Mouse (Mus musculus) brain, embryonic 14.5 days (tissue): Measurements from ENCODE around the gene Gdpd5.

Experiments
- CTCF ChIP-seq: fragments of 200-500 bp; IDR thresholded peaks from 2 replicates; pipeline ENCODE4 v1.5.1; 2012; ENCODE audit warnings: inconsistent platforms, mild to moderate bottlenecking, moderate library complexity, borderline replicate concordance; ENCODE audit not compliant: insufficient read depth, insufficient read length; ENCODE audit errors: extremely low read depth
- POLR2A ChIP-seq: fragments of 200-500 bp; IDR thresholded peaks from 2 replicates; pipeline ENCODE4 v1.6.1; 2012; ENCODE audit warnings: mild to moderate bottlenecking, inconsistent platforms, borderline replicate concordance; ENCODE audit not compliant: poor library complexity, insufficient read depth, insufficient read length, severe bottlenecking; ENCODE audit errors: extremely low read depth

GRCm38 (mm10) chr7:99384101-99384611, 2.9 kb downstream of the Gdpd5 start:
- TF ChIP-seq CTCF, result no peak
- no peak for TF ChIP-seq POLR2A
